Mouse (Mus musculus) kidney, adult 2 months (tissue): ENCODE measurements around the gene Ptpn22. TPM values are rescaled to one million over a fixed set of nuclear protein-coding genes. Genes with fewer than 3 reads are reported as not detected.
A peak's percentile ranks its signal among the peaks of the same experiment; 100 is the strongest.

ENCODE experiments used
- DNase-seq: peaks from one replicate; pipeline ENCODE4 v3.0.0; 2021
- H3K27ac ChIP-seq: fragments of 200-500 bp; 2 replicates; pipeline ENCODE4 v1.5.1; 2012; ENCODE audit warnings: low read depth, low read length, control low read depth, inconsistent platforms; ENCODE audit not compliant: insufficient read depth
- H3K27me3 ChIP-seq: fragments of 200-500 bp; replicated peaks from 2 replicates; pipeline ENCODE4 v1.6.1; 2012; ENCODE audit warnings: mild to moderate bottlenecking, moderate library complexity, low read length, inconsistent platforms; ENCODE audit not compliant: control insufficient read depth, insufficient read depth
- H3K36me3 ChIP-seq: fragments of 200-500 bp; 2 replicates; pipeline ENCODE4 v1.6.1; 2012; ENCODE audit warnings: mild to moderate bottlenecking, moderate library complexity, low read length, inconsistent platforms; ENCODE audit not compliant: control insufficient read depth, insufficient read depth
- H3K4me1 ChIP-seq: fragments of 200-500 bp; 2 replicates; pipeline ENCODE4 v1.6.1; 2011; ENCODE audit warnings: low read length; ENCODE audit not compliant: control insufficient read depth, insufficient read depth
- H3K4me3 ChIP-seq: fragments of 200-500 bp; 2 replicates; pipeline ENCODE4 v1.5.1; 2011; ENCODE audit warnings: mild to moderate bottlenecking, low read depth, low read length, control low read depth; ENCODE audit not compliant: insufficient read depth
- CTCF ChIP-seq: fragments of 200-500 bp; conservative IDR thresholded peaks from 2 replicates; pipeline ENCODE4 v1.5.1; 2011; ENCODE audit warnings: low read depth, mild to moderate bottlenecking, control low read depth, low read length, moderate library complexity, mixed read lengths; ENCODE audit not compliant: insufficient read depth, insufficient read length
- POLR2A ChIP-seq: fragments of 200-500 bp; IDR thresholded peaks from one replicate; pipeline ENCODE4 v1.6.1; 2011; ENCODE audit warnings: low read depth, low read length, control low read depth
- WGBS: fragments of 180-500 bp; shearing (Covaris S2); methylation state at CpG from one replicate; pipeline ENCODE4 v1.1.7; 2018; 5-methylcytosine and 5-hydroxymethylcytosine counted together
- polyA plus RNA-seq: library from polyadenylated mRNA; depleted of rRNA; stranded (reverse); fragments of >200 nt; gene quantifications from 2 replicates; pipeline ENCODE4 v1.2.3, GENCODE M21; 2012

Gene Ptpn22
- polyA plus RNA-seq, 1 experiment: 1.8 TPM

DNA sequence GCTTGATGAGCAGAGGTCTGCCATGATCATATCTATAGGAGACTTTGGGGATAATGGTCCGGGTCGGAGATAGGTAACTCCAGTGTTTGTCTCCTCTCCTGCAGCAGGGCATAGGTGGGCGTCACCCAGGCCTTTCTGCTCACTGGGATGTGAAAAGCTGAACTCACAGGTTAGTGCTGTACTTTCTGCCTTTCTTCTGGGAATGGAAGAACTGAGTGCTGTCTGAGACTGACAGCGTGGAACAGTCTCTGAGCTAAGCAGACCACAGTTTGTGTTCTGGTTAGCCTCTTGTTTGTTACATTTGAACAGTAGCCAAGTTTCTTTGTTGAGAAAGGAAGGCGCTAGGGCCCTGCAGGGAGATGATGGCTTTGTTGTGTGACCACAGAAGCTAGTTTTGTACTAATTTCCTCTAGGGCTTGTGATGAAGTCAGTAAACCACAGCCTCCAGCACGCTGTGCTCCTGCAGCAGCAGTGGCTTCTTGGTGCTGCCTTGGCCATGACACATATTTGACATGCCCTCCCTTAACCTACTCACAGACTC, 326 bp downstream of the Ptpn22 start:
- Histone ChIP-seq H3K4me1 (peaks cover 6% of the 10 kb centered on the region; the same call in 1 of the 2 replicates), H3K4me3 (no peak overlapping the region), H3K27me3 (no peaks in the 10 kb centered on the region), H3K36me3 (no peaks in the 10 kb centered on the region), H3K27ac (peak overlapping the region; percentile 58)
- WGBS: 34% methylated on average over 6 of the region's 6 CpGs
- TF ChIP-seq CTCF (no peak), POLR2A (peak; percentile 5)
- DNase-seq: peak; percentile 62

GRCm38 (mm10) chr3:103862721-103863220, 3.2 kb downstream of the Ptpn22 start:
- TF ChIP-seq CTCF (no peak), POLR2A (no peak)
- WGBS: 56% methylated on average over 4 of the region's 4 CpGs
- Histone ChIP-seq H3K4me3 (no peak overlapping the region), H3K4me1 (peaks cover 7% of the 10 kb centered on the region; the same call in 1 of the 2 replicates), H3K27ac (no peak overlapping the region), H3K27me3 (no peaks in the 10 kb centered on the region), H3K36me3 (no peaks in the 10 kb centered on the region)
- no peak for DNase-seq

GRCm38 (mm10) chr3:103864200-103864599, 4.6 kb downstream of the Ptpn22 start:
- peaks cover 5% of the 10 kb centered on the region; the same call in 1 of the 2 replicates for H3K4me1 ChIP-seq
- peak overlapping the region; percentile 49; the same call in 1 of the 2 replicates for H3K27ac ChIP-seq
- no peak for TF ChIP-seq POLR2A
- no peak for TF ChIP-seq CTCF
- WGBS: 56% methylated on average over 6 of the region's 6 CpGs
- no peaks in the 10 kb centered on the region for H3K36me3 ChIP-seq
- peak; percentile 68 for DNase-seq
- no peaks in the 10 kb centered on the region for H3K27me3 ChIP-seq
- no peak overlapping the region for H3K4me3 ChIP-seq

- TF ChIP-seq POLR2A: no peak
- DNase-seq: no peak
- Histone ChIP-seq H3K36me3 (no peaks in the 10 kb centered on the region), H3K27me3 (no peaks in the 10 kb centered on the region), H3K27ac (no peak overlapping the region), H3K4me3 (no peak overlapping the region), H3K4me1 (peaks cover 5% of the 10 kb centered on the region; the same call in 1 of the 2 replicates)
- 81% methylated on average over 5 of the region's 5 CpGs for WGBS
Observed at GRCm38 (mm10) chr3:103867424-103867971, 7.9 kb downstream of the Ptpn22 start.

GRCm38 (mm10) chr3:103868008-103868407, 8.4 kb downstream of the Ptpn22 start:
- no peak overlapping the region for H3K4me3 ChIP-seq
- no peak overlapping the region for H3K27ac ChIP-seq
- 82% methylated on average over 4 of the region's 4 CpGs for WGBS
- DNase-seq: no peak
- H3K4me1 ChIP-seq: 0 out of 2 replicates have a peak, but pooled peaks cover 2% of the 10 kb centered on the region
- no peaks in the 10 kb centered on the region for H3K27me3 ChIP-seq
- H3K36me3 ChIP-seq: no peaks in the 10 kb centered on the region
- TF ChIP-seq CTCF (no peak), POLR2A (no peak)

GRCm38 (mm10) chr3:103872663-103873098, 13.1 kb downstream of the Ptpn22 start:
- Histone ChIP-seq H3K36me3 (no peaks in the 10 kb centered on the region), H3K27me3 (no peaks in the 10 kb centered on the region), H3K27ac (no peak overlapping the region), H3K4me1 (no peaks in the 10 kb centered on the region), H3K4me3 (no peak overlapping the region)
- TF ChIP-seq POLR2A (no peak), CTCF (no peak)
- 42% methylated on average over 3 of the region's 3 CpGs for WGBS
- no peak for DNase-seq

GRCm38 (mm10) chr3:103874329-103874728, 14.7 kb downstream of the Ptpn22 start:
- TF ChIP-seq CTCF (no peak), POLR2A (no peak)
- DNase-seq: no peak
- no peaks in the 10 kb centered on the region for H3K4me1 ChIP-seq
- no peak overlapping the region for H3K4me3 ChIP-seq
- H3K27ac ChIP-seq: no peak overlapping the region
- H3K36me3 ChIP-seq: no peaks in the 10 kb centered on the region
- 74% methylated on average over 7 of the region's 7 CpGs for WGBS
- no peaks in the 10 kb centered on the region for H3K27me3 ChIP-seq
